Mouse (Mus musculus): ENCODE measurements around the gene AC140267.1.

DNA sequence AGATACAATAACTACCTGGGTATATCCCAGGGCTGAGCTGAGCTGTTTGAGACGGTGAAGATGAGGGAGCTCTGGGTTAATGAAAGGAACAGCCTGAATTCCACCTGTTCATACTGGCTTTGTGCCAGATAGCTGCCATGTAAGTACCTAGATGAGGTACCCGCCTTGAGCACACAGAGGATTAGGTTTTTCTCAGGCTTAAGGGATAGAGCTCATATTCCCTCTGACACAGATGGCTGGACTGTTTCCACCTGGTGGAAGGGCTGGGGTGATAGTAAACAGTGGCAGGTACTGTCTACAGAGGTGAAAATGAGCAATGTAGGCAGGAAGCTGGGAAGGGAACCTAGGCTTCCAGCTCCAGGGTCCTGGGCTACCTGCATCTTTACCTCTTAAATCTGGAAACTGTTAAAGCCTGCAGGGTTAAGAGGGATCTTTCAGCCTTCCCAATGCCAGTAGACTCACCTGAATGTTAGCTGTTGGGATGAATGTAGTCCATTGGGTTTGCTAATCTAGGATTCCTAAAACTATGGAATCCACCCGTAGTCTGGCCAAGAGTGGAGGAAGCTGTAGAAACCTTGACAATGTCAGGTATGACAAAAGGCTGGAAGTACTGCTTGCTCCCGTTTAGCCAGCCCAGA lies 22.1 kb downstream of the AC140267.1 start:
- peak; percentile 2 to 80; a peak in 2 of 4 replicates for TF ChIP-seq POLR2A (IDR thresholded peaks at IDR 0.05; ENCODE audit: control insufficient read depth in 1 of 2, insufficient read depth in 1 of 2, low read depth in 1 of 2, low read length in 2 of 2, poor library complexity in 1 of 2)
- TF ChIP-seq CTCF (IDR thresholded peaks at IDR 0.05 in 2 of 3, conservative IDR thresholded peaks at IDR 0.05 in 1 of 3; ENCODE audit: control insufficient read depth in 1 of 3, insufficient read depth in 1 of 3, low read depth in 2 of 3, low read length in 3 of 3, poor library complexity in 1 of 3, severe bottlenecking in 1 of 3) = no peak

All from MEL (cell line).